Mouse (Mus musculus): Measurements from ENCODE around the gene Ppp1r13l.
A peak's percentile ranks its signal among the peaks of the same experiment; 100 is the strongest.

The Ppp1r13l gene

GRCm38 (mm10) chr7:19413525-19413924 lies 54.0 kb downstream of the Ppp1r13l start:
- DNase-seq (ENCODE audit: low read depth, low spot score): no peak

GRCm38 (mm10) chr7:19416590-19416989 lies 57.0 kb downstream of the Ppp1r13l start:
- no peak for DNase-seq (ENCODE audit: low read depth, low spot score)

- DNase-seq (ENCODE audit: low read depth, low spot score): no peak
Observed at GRCm38 (mm10) chr7:19420121-19420520, 60.6 kb downstream of the Ppp1r13l start.

GRCm38 (mm10) chr7:19420821-19421636 lies 61.5 kb downstream of the Ppp1r13l start:
- DNase-seq (ENCODE audit: low read depth, low spot score): peak; percentile 80

DNA sequence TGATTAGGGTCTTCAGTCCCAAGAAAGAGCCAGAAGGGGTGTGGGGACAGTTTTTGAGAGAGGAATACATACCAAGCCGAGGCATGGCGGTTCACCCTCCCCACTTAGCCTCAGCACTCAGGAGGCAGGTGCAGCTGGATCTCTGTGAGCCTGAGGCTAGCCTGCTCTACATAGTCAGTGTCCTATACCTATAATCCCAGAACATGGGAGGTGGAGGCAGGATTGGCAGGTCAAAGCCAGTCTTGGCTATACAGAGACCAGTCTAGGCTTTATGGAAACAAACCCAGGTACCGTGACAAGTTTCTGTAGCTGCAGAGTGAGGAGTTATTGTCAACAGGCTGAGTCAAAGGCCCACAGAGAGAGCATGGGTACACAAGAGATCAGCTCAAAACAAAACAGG lies 63.5 kb downstream of the Ppp1r13l start:
- peak; percentile 87 for DNase-seq (ENCODE audit: low read depth, low spot score)

DNA sequence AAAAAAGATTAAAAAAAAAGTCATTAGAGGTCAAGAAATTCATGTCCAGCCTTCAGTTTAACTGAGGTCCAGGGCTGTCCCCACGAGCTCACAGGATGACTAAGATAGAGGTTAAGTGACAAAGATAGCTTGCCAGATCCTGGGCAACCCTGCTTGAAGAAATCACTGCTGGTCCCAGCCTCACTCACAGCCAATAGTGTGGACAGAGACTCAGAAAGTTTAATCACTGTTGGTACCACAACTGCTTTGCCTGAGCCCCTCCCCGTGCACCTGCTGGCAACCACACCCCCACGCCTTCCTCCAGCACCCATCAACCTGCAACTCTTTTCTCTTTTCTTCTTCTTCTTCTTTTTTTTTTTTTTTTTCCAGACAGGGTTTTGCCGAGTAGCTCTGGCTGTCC lies 64.5 kb downstream of the Ppp1r13l start:
- peak; percentile 88 for DNase-seq (ENCODE audit: low read depth, low spot score)

DNA sequence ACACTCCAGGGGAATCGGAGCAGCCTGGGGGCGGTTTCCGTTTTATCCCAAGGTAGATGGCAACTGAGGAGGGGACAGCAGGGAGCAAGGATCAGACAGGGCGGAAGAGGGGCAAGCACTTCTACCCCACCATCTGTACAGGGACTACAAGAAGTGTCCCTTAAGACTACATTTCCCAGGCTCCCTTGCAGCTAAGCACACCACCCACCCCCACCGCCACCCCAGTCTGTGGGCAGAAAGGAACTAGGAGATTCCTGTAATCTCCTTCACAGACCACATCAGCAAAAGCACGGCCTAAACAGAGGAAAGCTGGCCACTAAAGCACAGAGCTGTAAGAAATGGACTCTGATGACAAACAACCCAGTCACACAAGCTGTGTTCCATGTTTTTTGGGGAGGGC lies 66.8 kb downstream of the Ppp1r13l start:
- DNase-seq (ENCODE audit: low read depth, low spot score): no peak

GRCm38 (mm10) chr7:19426888-19427287 lies 67.3 kb downstream of the Ppp1r13l start:
- no peak for DNase-seq (ENCODE audit: low read depth, low spot score)
